Mouse (Mus musculus) liver, embryonic 13.5 days (tissue): Measurements from ENCODE around the gene Zfpl1. TPM values are rescaled to one million over a fixed set of nuclear protein-coding genes. Genes with fewer than 3 reads are reported as not detected.
"Not testable (repeated sequence)": the region's sequence is repeated elsewhere in the genome, so short reads cannot be mapped to it uniquely, and the experiment has no call there.

ENCODE experiments used
- ATAC-seq: fragments of 200-750 bp; cut with Nextera tagmentation; 2 replicates; pipeline ENCODE4 v1.8.0; 2017; ENCODE audit warnings: low read depth, mild to moderate bottlenecking, moderate number of reproducible peaks, moderate library complexity
- DNase-seq: peaks from one replicate; pipeline ENCODE4 v3.0.0; 2022
- H3K27ac ChIP-seq: fragments of 300-500 bp; sonication (generic); 2 replicates; pipeline ENCODE4 v1.5.1; 2015; ENCODE audit warnings: moderate library complexity, mild to moderate bottlenecking, inconsistent platforms
- H3K27me3 ChIP-seq: fragments of 300-500 bp; sonication (generic); 2 replicates; pipeline ENCODE4 v1.6.1; 2015; ENCODE audit warnings: mild to moderate bottlenecking, inconsistent platforms
- H3K36me3 ChIP-seq: fragments of 300-500 bp; sonication (generic); 2 replicates; pipeline ENCODE4 v1.6.1; 2015; ENCODE audit warnings: mild to moderate bottlenecking, inconsistent platforms
- H3K4me1 ChIP-seq: fragments of 300-500 bp; sonication (generic); replicated peaks from 2 replicates; pipeline ENCODE4 v1.6.1; 2015; ENCODE audit warnings: inconsistent platforms
- H3K4me2 ChIP-seq: fragments of 300-500 bp; sonication (generic); 2 replicates; pipeline ENCODE4 v1.6.1; 2015; ENCODE audit warnings: inconsistent platforms, mild to moderate bottlenecking, moderate library complexity
- H3K4me3 ChIP-seq: fragments of 300-500 bp; sonication (generic); replicated peaks from 2 replicates; pipeline ENCODE4 v1.5.1; 2015; ENCODE audit warnings: mild to moderate bottlenecking, inconsistent platforms
- H3K9ac ChIP-seq: fragments of 300-500 bp; sonication (generic); 2 replicates; pipeline ENCODE4 v1.6.1; 2015; ENCODE audit warnings: mild to moderate bottlenecking, inconsistent platforms
- H3K9me3 ChIP-seq: fragments of 300-500 bp; sonication (generic); replicated peaks from 2 replicates; pipeline ENCODE4 v1.6.1; 2016; ENCODE audit warnings: inconsistent platforms
- WGBS: fragments of 180-500 bp; shearing (Covaris S2); methylation state at CpG from one replicate; pipeline ENCODE4 v1.1.7; 2015; ENCODE audit not compliant: insufficient replicate concordance; 5-methylcytosine and 5-hydroxymethylcytosine counted together
- polyA plus RNA-seq: library from polyadenylated mRNA; unstranded; fragments of >200 nt; fragmentation: Nextera tagmentation; extraction: Ambion mirVana; gene quantifications from 2 replicates; pipeline ENCODE4 v1.2.1, GENCODE M21; 2015

Gene Zfpl1
- polyA plus RNA-seq, 1 experiment from 2014 or later, result 22.6 TPM

DNA sequence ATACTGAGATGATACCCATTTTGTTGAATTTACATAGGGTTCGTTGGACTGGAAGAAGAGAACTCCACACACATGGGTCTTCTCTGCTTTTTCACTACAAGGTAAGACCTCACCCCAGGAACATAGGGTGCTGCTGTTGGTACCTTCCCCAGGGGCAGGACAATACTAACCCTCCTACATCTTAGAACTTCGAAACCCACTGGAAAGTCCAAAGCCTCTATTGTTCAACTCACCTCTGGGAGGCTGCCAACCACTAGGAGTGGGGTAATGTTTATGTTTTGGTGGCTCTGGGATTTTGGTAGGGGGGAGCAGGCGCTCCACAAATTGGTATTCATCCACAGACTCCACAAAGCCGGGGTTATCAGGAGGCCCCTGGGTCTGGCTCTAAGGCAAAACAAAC, 28.1 kb downstream of the Zfpl1 start:
- DNase-seq (no peak), ATAC-seq (no peak)
- 39% methylated on average over 4 of the region's 4 CpGs for whole genome bisulfite sequencing
- Histone ChIP-seq H3K4me3 (peak overlapping the region; percentile 89), H3K4me1 (peaks cover 60% of the 10 kb centered on the region), H3K36me3 (peaks cover 65% of the 10 kb centered on the region), H3K9me3 (no peaks in the 10 kb centered on the region), H3K4me2 (peak overlapping the region; percentile 95), H3K9ac (peak overlapping the region; percentile 81), H3K27ac (peak overlapping the region; percentile 72), H3K27me3 (no peaks in the 10 kb centered on the region)

- no peak overlapping the region for H3K9ac ChIP-seq
- H3K4me3 ChIP-seq, result no peak overlapping the region
- ATAC-seq (no peak), DNase-seq (no peak)
- H3K27me3 ChIP-seq, result no peaks in the 10 kb centered on the region
- peaks cover 48% of the 10 kb centered on the region for H3K4me1 ChIP-seq
- no peak overlapping the region for H3K4me2 ChIP-seq
- no peaks in the 10 kb centered on the region for H3K9me3 ChIP-seq
- H3K27ac ChIP-seq, result 0 out of 2 replicates have a peak overlapping the region, but pooled peaks have one; percentile 6
- peaks cover 79% of the 10 kb centered on the region for H3K36me3 ChIP-seq
- 78% methylated on average over 5 of the region's 5 CpGs for WGBS
Measured at GRCm38 (mm10) chr19:6054296-6054695, 30.5 kb downstream of the Zfpl1 start.

- DNase-seq (no peak), ATAC-seq (no peak)
- 87% methylated on average over 7 of the region's 7 CpGs for WGBS
- Histone ChIP-seq H3K4me2 (no peak overlapping the region), H3K9ac (peak overlapping the region; percentile 6; the same call in 1 of the 2 replicates), H3K4me1 (peaks cover 57% of the 10 kb centered on the region), H3K27ac (peak overlapping the region; percentile 39; the same call in 1 of the 2 replicates), H3K36me3 (peaks cover 85% of the 10 kb centered on the region), H3K9me3 (no peaks in the 10 kb centered on the region), H3K27me3 (no peaks in the 10 kb centered on the region), H3K4me3 (no peak overlapping the region)
Measured at GRCm38 (mm10) chr19:6052516-6052915, 32.2 kb downstream of the Zfpl1 start.

- Histone ChIP-seq H3K27me3 (no peaks in the 10 kb centered on the region), H3K4me1 (peaks cover 50% of the 10 kb centered on the region), H3K4me3 (peak overlapping the region; percentile 89), H3K27ac (peak overlapping the region; percentile 96), H3K36me3 (peaks cover 61% of the 10 kb centered on the region), H3K9ac (peak overlapping the region; percentile 93), H3K4me2 (peak overlapping the region; percentile 97), H3K9me3 (no peaks in the 10 kb centered on the region)
- no peak for ATAC-seq
- 47% methylated on average over 11 of the region's 11 CpGs for WGBS
- DNase-seq, result no peak
Measured at GRCm38 (mm10) chr19:6048681-6049410, 35.9 kb downstream of the Zfpl1 start.

DNA sequence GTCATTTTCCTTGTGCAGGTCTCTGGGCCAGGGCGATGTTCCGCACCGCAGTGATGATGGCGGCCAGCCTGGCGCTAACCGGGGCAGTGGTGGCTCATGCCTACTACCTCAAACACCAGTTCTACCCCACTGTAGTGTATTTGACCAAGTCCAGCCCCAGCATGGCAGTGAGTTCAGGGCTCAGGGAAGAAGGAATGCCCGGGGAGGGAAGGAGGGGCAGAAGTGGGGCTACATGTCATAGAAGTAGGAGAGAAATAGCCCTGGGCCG, 36.9 kb downstream of the Zfpl1 start:
- peak overlapping the region; percentile 97 for H3K4me2 ChIP-seq
- H3K9ac ChIP-seq, result peak overlapping the region; percentile 93
- H3K4me3 ChIP-seq, result peak overlapping the region; percentile 89
- DNase-seq (no peak), ATAC-seq (no peak)
- H3K4me1 ChIP-seq, result peaks cover 40% of the 10 kb centered on the region
- H3K36me3 ChIP-seq, result peaks cover 51% of the 10 kb centered on the region
- H3K27ac ChIP-seq, result peak overlapping the region; percentile 96
- WGBS, result 75% methylated on average over 8 of the region's 8 CpGs
- H3K27me3 ChIP-seq, result no peaks in the 10 kb centered on the region
- no peaks in the 10 kb centered on the region for H3K9me3 ChIP-seq

- peak overlapping the region; percentile 93 for H3K9ac ChIP-seq
- ATAC-seq, result peak; percentile 22
- peaks cover 38% of the 10 kb centered on the region for H3K4me1 ChIP-seq
- H3K4me3 ChIP-seq, result peak overlapping the region; percentile 89
- H3K27me3 ChIP-seq, result no peaks in the 10 kb centered on the region
- 1% methylated on average over 44 of the region's 44 CpGs for WGBS
- H3K9me3 ChIP-seq, result no peaks in the 10 kb centered on the region
- H3K27ac ChIP-seq, result peak overlapping the region; percentile 96
- DNase-seq, result no peak
- peaks cover 45% of the 10 kb centered on the region for H3K36me3 ChIP-seq
- H3K4me2 ChIP-seq, result peak overlapping the region; percentile 97
Measured at GRCm38 (mm10) chr19:6047154-6047898, 37.4 kb downstream of the Zfpl1 start.

DNA sequence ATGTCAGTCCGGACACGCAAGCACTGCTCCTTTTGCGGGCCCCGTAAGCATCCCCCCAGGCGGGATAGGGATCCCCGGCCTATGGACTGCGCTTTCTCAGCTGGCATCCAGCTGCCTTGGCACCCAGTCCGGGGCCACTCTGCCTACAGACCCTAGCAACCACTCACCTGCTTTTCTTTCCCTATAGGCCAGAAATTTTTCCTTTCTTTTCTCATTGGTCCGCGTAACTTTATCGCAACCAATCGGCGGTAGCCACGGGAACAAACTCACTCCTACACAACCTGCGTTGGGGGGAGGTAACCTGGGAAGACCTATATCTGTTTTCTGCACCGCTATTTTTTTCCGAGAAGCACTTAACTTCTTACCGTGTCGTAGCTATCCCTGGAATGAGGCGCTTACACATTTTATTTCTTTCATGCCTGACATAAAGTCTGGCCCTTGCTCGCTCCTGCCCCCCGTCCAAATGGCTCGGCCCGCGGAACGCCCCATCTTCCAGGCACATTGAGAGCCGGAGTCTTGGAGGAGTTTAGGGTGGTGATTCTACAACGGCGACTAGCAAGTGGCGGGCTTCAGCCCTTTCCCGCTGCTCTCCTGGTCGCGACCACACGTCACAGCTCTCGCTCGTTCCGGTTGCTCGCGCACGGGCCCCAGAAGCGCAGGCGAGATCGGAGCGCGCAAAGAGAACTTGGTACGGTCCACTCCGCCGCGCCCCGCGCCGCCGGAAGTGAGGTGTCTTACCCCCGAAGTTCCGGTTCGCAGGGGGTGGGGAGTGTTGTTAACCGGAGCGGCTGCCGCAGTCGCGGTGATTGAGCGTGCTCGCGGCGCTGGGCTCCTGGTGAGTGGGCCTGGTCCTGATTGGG, 38.2 kb downstream of the Zfpl1 start, which contains the start of gene Syvn1:
Gene Syvn1 (plus strand): TSS at position 283 of the 860 bp plus-strand sequence.
- peak; percentile 90 for DNase-seq
- Histone ChIP-seq H3K36me3 (peaks cover 37% of the 10 kb centered on the region), H3K4me3 (peak within 1 kb of the TSS; percentile 89), H3K9me3 (no peaks in the 10 kb centered on the region), H3K4me2 (peak within 1 kb of the TSS; percentile 97), H3K4me1 (peaks cover 38% of the 10 kb centered on the region), H3K9ac (peak within 1 kb of the TSS; percentile 93), H3K27ac (peak within 1 kb of the TSS; percentile 96), H3K27me3 (no peaks in the 10 kb centered on the region)
- under 1% methylated on average over 65 of the region's 65 CpGs for WGBS
- peak; percentile 87 for ATAC-seq

- peak; percentile 52 for ATAC-seq
- Histone ChIP-seq H3K4me1 (peaks cover 38% of the 10 kb centered on the region), H3K4me2 (peak overlapping the region; percentile 97), H3K9ac (peak overlapping the region; percentile 93), H3K36me3 (peaks cover 28% of the 10 kb centered on the region), H3K27me3 (no peaks in the 10 kb centered on the region), H3K27ac (peak overlapping the region; percentile 96), H3K9me3 (no peaks in the 10 kb centered on the region), H3K4me3 (peak overlapping the region; percentile 89)
- DNase-seq, result no peak
- WGBS, result 11% methylated on average over 20 of the region's 20 CpGs
Measured at GRCm38 (mm10) chr19:6045366-6046293, 39.1 kb downstream of the Zfpl1 start.

- not testable (repeated sequence) for H3K9me3 ChIP-seq, H3K27ac ChIP-seq, H3K27me3 ChIP-seq, ATAC-seq, DNase-seq, H3K4me3 ChIP-seq, H3K9ac ChIP-seq, H3K4me2 ChIP-seq
- peaks cover 13% of the 10 kb centered on the region for H3K36me3 ChIP-seq
- peaks cover 33% of the 10 kb centered on the region for H3K4me1 ChIP-seq
- 45% methylated on average over 4 of the region's 4 CpGs for WGBS
Measured at GRCm38 (mm10) chr19:6044102-6044501, 40.7 kb downstream of the Zfpl1 start.

GRCm38 (mm10) chr19:6042293-6042692, 42.5 kb downstream of the Zfpl1 start:
- Histone ChIP-seq H3K9me3 (no peaks in the 10 kb centered on the region), H3K4me1 (peaks cover 20% of the 10 kb centered on the region), H3K27me3 (no peaks in the 10 kb centered on the region), H3K4me3 (no peak overlapping the region), H3K36me3 (no peaks in the 10 kb centered on the region), H3K27ac (no peak overlapping the region), H3K4me2 (no peak overlapping the region), H3K9ac (no peak overlapping the region)
- DNase-seq (no peak), ATAC-seq (no peak)
- 76% methylated on average over 9 of the region's 9 CpGs for WGBS
